Mouse (Mus musculus): ENCODE data around the gene Sh2b3. TPM values are rescaled to one million over a fixed set of nuclear protein-coding genes. Genes with fewer than 3 reads are reported as not detected.

The Sh2b3 gene
- polyA plus RNA-seq (2014; fragmentation: Illumina TruSeq; extraction: RNeasy Lipid Tissue Mini Kit (QIAGEN cat#74804)), result 8.7 TPM

DNA sequence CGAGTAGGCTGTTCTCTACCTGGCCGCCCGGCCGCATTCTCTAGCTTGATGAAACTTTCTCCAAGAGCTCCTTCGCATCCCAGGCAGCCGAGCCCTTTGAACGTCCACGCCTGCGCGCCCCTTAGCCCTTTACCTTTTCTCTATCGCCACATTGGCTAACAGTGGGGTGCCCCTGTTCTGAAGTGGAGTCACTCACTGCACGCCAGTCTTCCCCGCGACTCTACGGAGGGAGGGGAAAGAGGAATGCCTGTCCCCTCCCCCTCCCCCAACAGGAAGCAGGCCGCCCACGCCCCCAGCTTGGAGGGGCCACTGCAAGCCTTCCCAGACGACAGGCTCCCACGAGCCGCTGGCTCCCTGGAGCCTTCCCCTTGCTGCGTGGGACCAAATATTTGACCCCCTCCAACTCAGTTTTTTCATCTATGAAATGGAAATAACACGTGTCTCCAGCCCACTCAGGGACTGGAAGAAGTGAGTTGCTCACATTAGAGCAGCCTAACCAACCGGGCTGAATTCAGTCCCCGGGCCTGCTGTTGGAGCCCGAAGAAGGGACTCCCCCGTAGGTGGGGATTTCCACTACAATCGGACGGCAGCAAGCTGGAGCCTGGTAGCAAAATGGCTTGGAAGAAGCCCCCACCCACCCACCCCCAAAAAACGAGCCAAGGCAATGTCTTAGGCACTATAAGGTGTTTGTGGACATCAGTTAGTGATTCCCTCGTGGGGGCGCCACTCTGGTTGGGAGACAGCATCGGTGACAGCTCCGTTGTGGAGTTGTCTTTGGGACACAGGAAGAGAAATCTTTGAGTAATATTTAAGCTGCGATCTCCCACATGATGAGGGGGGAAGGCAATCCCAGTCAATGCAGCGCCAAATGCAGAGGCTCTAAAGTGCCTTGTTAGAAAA lies at the start of gene Sh2b3:
Gene Sh2b3, minus strand, starts transcription at position 206 of the 900 bp plus-strand sequence.

DNA sequence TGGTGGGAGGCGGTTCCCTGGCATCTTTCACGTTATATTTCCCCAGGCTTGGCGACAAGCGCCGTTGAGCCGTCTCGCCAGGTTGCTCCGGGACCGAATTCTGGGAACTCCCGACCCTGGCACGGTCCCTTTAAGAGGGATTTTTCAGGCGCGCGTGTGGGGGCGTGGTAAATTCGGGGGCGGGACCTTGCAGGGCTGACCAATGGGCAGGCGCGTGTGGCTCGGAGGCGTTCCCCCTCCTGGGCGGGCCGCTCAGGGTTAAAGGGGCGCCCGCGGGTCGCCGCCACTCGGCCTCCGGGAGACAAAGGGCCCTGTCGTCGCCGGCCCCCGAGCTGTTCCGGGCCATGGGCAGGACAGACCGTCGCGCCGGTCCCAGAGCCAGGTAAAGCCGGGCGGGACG lies 11.3 kb upstream of the Sh2b3 start, which contains the start of gene Pheta1:
Gene Pheta1, plus strand, starts transcription at position 242 of the 400 bp plus-strand sequence.

Other genes starting within 250 kb of the Sh2b3 start
- 4.9 TPM for gene Aldh2, start 243.8 kb downstream of the Sh2b3 start, polyA plus RNA-seq (2014; fragmentation: Illumina TruSeq; extraction: RNeasy Lipid Tissue Mini Kit (QIAGEN cat#74804))
- gene Acad12, start 218.7 kb downstream of the Sh2b3 start, polyA plus RNA-seq (2014; fragmentation: Illumina TruSeq; extraction: RNeasy Lipid Tissue Mini Kit (QIAGEN cat#74804)), result 3.5 TPM
- gene Acad10, start 177.1 kb downstream of the Sh2b3 start, polyA plus RNA-seq (2014; fragmentation: Illumina TruSeq; extraction: RNeasy Lipid Tissue Mini Kit (QIAGEN cat#74804)), result 0.88 TPM
- 29.4 TPM for gene Brap, start 177.1 kb downstream of the Sh2b3 start, polyA plus RNA-seq (2014; fragmentation: Illumina TruSeq; extraction: RNeasy Lipid Tissue Mini Kit (QIAGEN cat#74804))
- 268 TPM for gene Atxn2, start 126.3 kb downstream of the Sh2b3 start, polyA plus RNA-seq (2014; fragmentation: Illumina TruSeq; extraction: RNeasy Lipid Tissue Mini Kit (QIAGEN cat#74804))
- not detected for gene Pheta1, start 11.3 kb upstream of the Sh2b3 start, polyA plus RNA-seq (2014; fragmentation: Illumina TruSeq; extraction: RNeasy Lipid Tissue Mini Kit (QIAGEN cat#74804))
- 0.17 TPM for gene Cux2, start 212.5 kb upstream of the Sh2b3 start, polyA plus RNA-seq (2014; fragmentation: Illumina TruSeq; extraction: RNeasy Lipid Tissue Mini Kit (QIAGEN cat#74804))